Mouse (Mus musculus) cortical plate, adult 2 months (tissue): ENCODE data around the gene Camk2b.

ENCODE experiments used
- CTCF ChIP-seq: fragments of 200-500 bp; IDR thresholded peaks from 2 replicates; pipeline ENCODE4 v1.5.1; 2011; ENCODE audit warnings: mild to moderate bottlenecking, control low read depth, low read length; ENCODE audit not compliant: insufficient read depth; ENCODE audit errors: extremely low read depth
- POLR2A ChIP-seq: fragments of 200-500 bp; IDR thresholded peaks from 2 replicates; pipeline ENCODE4 v1.6.1; 2011; ENCODE audit warnings: mild to moderate bottlenecking, low read length, control low read depth; ENCODE audit not compliant: insufficient read depth; ENCODE audit errors: extremely low read depth

- no peak for TF ChIP-seq POLR2A
- TF ChIP-seq CTCF, result no peak
Measured at GRCm38 (mm10) chr11:5989954-5990593, 76.1 kb downstream of the Camk2b start.
